Mouse (Mus musculus): ENCODE measurements around the gene Rundc3a. TPM values are rescaled to one million over a fixed set of nuclear protein-coding genes. Genes with fewer than 3 reads are reported as not detected.
"Not testable (repeated sequence)": the region's sequence is repeated elsewhere in the genome, so short reads cannot be mapped to it uniquely, and the experiment has no call there.

Rundc3a gene
- polyA plus RNA-seq, 1 experiment from 2014 or later: 1.9 TPM

GRCm38 (mm10) chr11:102382794-102383193 is 10.4 kb upstream of the Rundc3a start:
- peaks cover 60% of the 10 kb centered on the region for H3K4me1 ChIP-seq
- peaks cover 9% of the 10 kb centered on the region for H3K9me3 ChIP-seq (replicated peaks)
- 55% methylated on average over 3 of the region's 3 CpGs for WGBS (ENCODE audit: insufficient replicate concordance)
- ATAC-seq: no peak
- peaks cover 34% of the 10 kb centered on the region for H3K27me3 ChIP-seq (replicated peaks)
- H3K4me3 ChIP-seq: no peak overlapping the region
- peak overlapping the region; percentile 37; the same call in 1 of the 2 replicates for H3K27ac ChIP-seq
- peak overlapping the region; percentile 47; the same call in 1 of the 2 replicates for H3K9ac ChIP-seq
- H3K4me2 ChIP-seq: no peak overlapping the region
- H3K36me3 ChIP-seq: peaks cover 8% of the 10 kb centered on the region; the same call in 1 of the 2 replicates

GRCm38 (mm10) chr11:102383365-102384136 is 9.7 kb upstream of the Rundc3a start:
- ATAC-seq: peak; percentile 70
- peak overlapping the region; percentile 14; the same call in 1 of the 2 replicates for H3K4me2 ChIP-seq
- WGBS (ENCODE audit: insufficient replicate concordance): 42% methylated on average over 1 of the region's 1 CpGs
- peaks cover 8% of the 10 kb centered on the region for H3K9me3 ChIP-seq (replicated peaks)
- H3K27me3 ChIP-seq (replicated peaks): peaks cover 35% of the 10 kb centered on the region
- H3K4me1 ChIP-seq: peaks cover 57% of the 10 kb centered on the region
- peaks cover 8% of the 10 kb centered on the region; the same call in 1 of the 2 replicates for H3K36me3 ChIP-seq
- no peak overlapping the region for H3K4me3 ChIP-seq
- peak overlapping the region; percentile 53; the same call in 1 of the 2 replicates for H3K27ac ChIP-seq
- peak overlapping the region; percentile 47 for H3K9ac ChIP-seq

GRCm38 (mm10) chr11:102384418-102384817 is 8.8 kb upstream of the Rundc3a start:
- 55% methylated on average over 2 of the region's 2 CpGs for WGBS (ENCODE audit: insufficient replicate concordance)
- peaks cover 57% of the 10 kb centered on the region for H3K4me1 ChIP-seq
- H3K9ac ChIP-seq: peak overlapping the region; percentile 47; the same call in 1 of the 2 replicates
- ATAC-seq: no peak
- H3K9me3 ChIP-seq (replicated peaks): no peaks in the 10 kb centered on the region; the same call in 1 of the 2 replicates
- no peak overlapping the region for H3K27ac ChIP-seq
- H3K4me3 ChIP-seq: no peak overlapping the region
- H3K36me3 ChIP-seq: 0 out of 2 replicates have a peak, but pooled peaks cover under 1% of the 10 kb centered on the region
- H3K4me2 ChIP-seq: no peak overlapping the region
- peaks cover 38% of the 10 kb centered on the region for H3K27me3 ChIP-seq (replicated peaks)

- Histone ChIP-seq H3K27me3 (replicated peaks) (peaks cover 41% of the 10 kb centered on the region), H3K4me2 (no peak overlapping the region), H3K9ac (no peak overlapping the region), H3K9me3 (replicated peaks) (no peaks in the 10 kb centered on the region), H3K36me3 (no peaks in the 10 kb centered on the region), H3K4me3 (no peak overlapping the region), H3K4me1 (peaks cover 56% of the 10 kb centered on the region), H3K27ac (no peak overlapping the region)
- no peak for ATAC-seq
- 27% methylated on average over 4 of the region's 4 CpGs for WGBS (ENCODE audit: insufficient replicate concordance)
These were observed 8.1 kb upstream of the Rundc3a start for GRCm38 (mm10) chr11:102385075-102385474.

- Histone ChIP-seq H3K4me2 (no peak overlapping the region), H3K9ac (0 out of 2 replicates have a peak overlapping the region, but pooled peaks have one; percentile 14), H3K27me3 (replicated peaks) (peaks cover 50% of the 10 kb centered on the region), H3K9me3 (replicated peaks) (no peaks in the 10 kb centered on the region), H3K36me3 (no peaks in the 10 kb centered on the region), H3K27ac (no peak overlapping the region), H3K4me3 (no peak overlapping the region), H3K4me1 (peaks cover 46% of the 10 kb centered on the region)
- WGBS (ENCODE audit: insufficient replicate concordance): 40% methylated on average over 5 of the region's 5 CpGs
- no peak for ATAC-seq
These were observed 7.1 kb upstream of the Rundc3a start for GRCm38 (mm10) chr11:102386121-102386520.

- not testable (repeated sequence) for H3K9ac ChIP-seq; H3K9me3 ChIP-seq (replicated peaks); ATAC-seq; H3K4me2 ChIP-seq; H3K27ac ChIP-seq; H3K36me3 ChIP-seq; H3K4me3 ChIP-seq
- Histone ChIP-seq H3K4me1 (peaks cover 33% of the 10 kb centered on the region), H3K27me3 (replicated peaks) (peaks cover 76% of the 10 kb centered on the region)
- WGBS (ENCODE audit: insufficient replicate concordance): 62% methylated on average over 4 of the region's 5 CpGs
These were observed 3.8 kb upstream of the Rundc3a start for GRCm38 (mm10) chr11:102389436-102389835.

- H3K27ac ChIP-seq: no peak overlapping the region
- peaks cover 83% of the 10 kb centered on the region for H3K27me3 ChIP-seq (replicated peaks)
- peak; percentile 17; the same call in 1 of the 2 replicates for ATAC-seq
- peak overlapping the region; percentile 78 for H3K4me2 ChIP-seq
- 15% methylated on average over 15 of the region's 15 CpGs for WGBS (ENCODE audit: insufficient replicate concordance)
- peaks cover 28% of the 10 kb centered on the region for H3K4me1 ChIP-seq
- H3K36me3 ChIP-seq: no peaks in the 10 kb centered on the region
- peak overlapping the region; percentile 48 for H3K4me3 ChIP-seq
- no peaks in the 10 kb centered on the region for H3K9me3 ChIP-seq (replicated peaks)
- H3K9ac ChIP-seq: peak overlapping the region; percentile 24
These were observed 564 bp upstream of the Rundc3a start for GRCm38 (mm10) chr11:102392441-102393237.

GRCm38 (mm10) chr11:102393719-102394420 is 667 bp downstream of the Rundc3a start:
- no peaks in the 10 kb centered on the region for H3K9me3 ChIP-seq (replicated peaks)
- peaks cover 29% of the 10 kb centered on the region for H3K4me1 ChIP-seq
- peak overlapping the region; percentile 78 for H3K4me2 ChIP-seq
- H3K9ac ChIP-seq: peak overlapping the region; percentile 24
- peaks cover 93% of the 10 kb centered on the region for H3K27me3 ChIP-seq (replicated peaks)
- WGBS (ENCODE audit: insufficient replicate concordance): 10% methylated on average over 17 of the region's 17 CpGs
- no peaks in the 10 kb centered on the region for H3K36me3 ChIP-seq
- H3K4me3 ChIP-seq: peak overlapping the region; percentile 48
- H3K27ac ChIP-seq: no peak overlapping the region
- no peak for ATAC-seq

- H3K4me2 ChIP-seq: no peak overlapping the region
- H3K4me1 ChIP-seq: peaks cover 36% of the 10 kb centered on the region
- 76% methylated on average over 9 of the region's 9 CpGs for WGBS (ENCODE audit: insufficient replicate concordance)
- no peaks in the 10 kb centered on the region for H3K9me3 ChIP-seq (replicated peaks)
- H3K9ac ChIP-seq: no peak overlapping the region
- ATAC-seq: no peak
- no peak overlapping the region for H3K27ac ChIP-seq
- peaks cover 97% of the 10 kb centered on the region for H3K27me3 ChIP-seq (replicated peaks)
- no peak overlapping the region for H3K4me3 ChIP-seq
- H3K36me3 ChIP-seq: no peaks in the 10 kb centered on the region
These were observed 1.4 kb downstream of the Rundc3a start for GRCm38 (mm10) chr11:102394421-102395124.

GRCm38 (mm10) chr11:102395250-102395649 is 2.0 kb downstream of the Rundc3a start:
- Histone ChIP-seq H3K27me3 (replicated peaks) (peaks cover 100% of the 10 kb centered on the region), H3K4me3 (no peak overlapping the region), H3K9me3 (replicated peaks) (no peaks in the 10 kb centered on the region), H3K4me2 (no peak overlapping the region), H3K36me3 (no peaks in the 10 kb centered on the region), H3K4me1 (peaks cover 43% of the 10 kb centered on the region), H3K9ac (no peak overlapping the region), H3K27ac (no peak overlapping the region)
- ATAC-seq: no peak
- 16% methylated on average over 5 of the region's 5 CpGs for WGBS (ENCODE audit: insufficient replicate concordance)

GRCm38 (mm10) chr11:102396263-102396662 is 3.1 kb downstream of the Rundc3a start:
- H3K4me3 ChIP-seq: no peak overlapping the region
- H3K4me1 ChIP-seq: peaks cover 53% of the 10 kb centered on the region
- H3K9ac ChIP-seq: no peak overlapping the region
- no peaks in the 10 kb centered on the region for H3K9me3 ChIP-seq (replicated peaks)
- H3K36me3 ChIP-seq: no peaks in the 10 kb centered on the region
- ATAC-seq: no peak
- H3K27ac ChIP-seq: no peak overlapping the region
- peaks cover 100% of the 10 kb centered on the region for H3K27me3 ChIP-seq (replicated peaks)
- WGBS (ENCODE audit: insufficient replicate concordance): 39% methylated on average over 6 of the region's 6 CpGs
- H3K4me2 ChIP-seq: no peak overlapping the region
